Mouse (Mus musculus) adrenal gland, postnatal 10 days (tissue): ENCODE measurements around the gene Klhl41. TPM values are rescaled to one million over a fixed set of nuclear protein-coding genes. Genes with fewer than 3 reads are reported as not detected.
A peak's percentile ranks its signal among the peaks of the same experiment; 100 is the strongest.
"Not testable (repeated sequence)": the region's sequence is repeated elsewhere in the genome, so short reads cannot be mapped to it uniquely, and the experiment has no call there.

Source experiments
- DNase-seq: peaks from one replicate; pipeline ENCODE4 v3.0.0; 2021; ENCODE audit warnings: mixed read lengths
- long read RNA-seq, 2 experiments: library from polyadenylated mRNA; stranded (forward); transcript quantifications; one replicate each; pipeline ENCODE4 v2.0.0; 2021
- total RNA-seq, 2 experiments: library from RNA; stranded (reverse); gene quantifications; 2 replicates each; pipeline ENCODE4 v1.2.3; 2021

Gene Klhl41
- 10 to 100 TPM; 14.7 to 51.9 TPM for total RNA-seq
- long read RNA-seq, experiment 1, partial matches to known transcripts, result 0 of 1 reads
- long read RNA-seq, experiment 1, other reads (novel, unspliced or antisense), result 0 of 1 reads
- long read RNA-seq, experiment 2, partial matches to known transcripts, result 0 of 2 reads
- long read RNA-seq, experiment 2, other reads (novel, unspliced or antisense), result 0 of 2 reads

DNA sequence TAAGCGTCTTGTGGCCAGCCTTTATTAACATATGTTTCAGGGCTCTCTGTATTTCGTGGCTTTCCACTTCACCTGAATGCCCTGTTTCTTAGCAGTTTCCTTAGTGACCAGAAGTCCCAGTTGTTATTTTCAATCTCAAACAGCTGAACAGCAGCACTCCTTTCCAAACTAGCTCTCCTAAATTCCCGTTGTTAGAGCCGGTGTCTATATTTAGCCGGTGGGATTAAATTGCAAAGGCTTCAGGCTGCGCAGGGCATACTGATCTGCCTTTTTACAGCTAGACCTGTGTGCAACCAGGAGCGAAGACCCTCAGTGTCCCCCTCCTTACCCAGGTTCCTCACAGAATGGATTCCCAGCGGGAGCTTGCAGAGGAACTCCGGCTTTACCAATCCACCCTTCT, at the start of gene Klhl41:
TSS of gene Klhl41 (plus strand) at position 268 of the 400 bp plus-strand sequence.
- no peak for DNase-seq

DNA sequence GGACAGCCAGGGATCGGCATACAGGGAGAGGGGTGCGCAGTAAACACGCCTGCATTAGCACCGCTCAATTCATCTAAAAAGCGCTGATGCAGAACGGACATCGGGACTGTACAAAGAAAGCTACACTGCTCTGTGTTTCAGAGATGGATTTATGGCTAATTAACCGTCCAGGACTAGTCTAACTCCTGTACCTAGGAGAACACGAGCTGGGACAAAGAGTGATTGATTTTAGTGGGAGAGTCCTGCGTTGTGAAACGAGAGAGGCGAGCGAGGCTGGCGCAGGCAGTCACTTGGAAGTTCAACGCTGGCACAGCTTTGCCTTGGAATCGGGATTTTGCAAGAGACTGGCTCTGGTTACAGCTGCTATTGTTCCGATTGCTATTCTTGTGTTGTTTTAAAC, 40.7 kb upstream of the Klhl41 start:
- DNase-seq, result peak; percentile 54

DNA sequence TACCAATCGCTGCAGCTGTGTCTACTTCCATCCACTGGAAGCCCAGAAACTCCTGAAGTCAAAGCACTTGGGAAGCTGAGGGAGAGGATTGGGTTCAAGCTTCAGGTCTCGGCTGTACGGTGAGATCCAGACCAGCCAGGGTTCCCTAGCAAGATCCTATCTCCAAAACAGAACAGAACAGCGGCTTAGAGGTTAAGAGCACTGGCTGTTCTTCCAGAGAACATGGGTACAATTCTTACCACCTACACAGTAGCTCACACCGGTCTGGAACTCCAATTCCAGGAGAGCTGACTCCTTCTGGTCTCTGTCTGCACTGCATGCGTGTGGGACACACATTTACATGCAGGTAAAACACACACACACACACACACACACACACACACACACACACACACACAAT, 40.0 kb upstream of the Klhl41 start:
- DNase-seq, result no peak

DNA sequence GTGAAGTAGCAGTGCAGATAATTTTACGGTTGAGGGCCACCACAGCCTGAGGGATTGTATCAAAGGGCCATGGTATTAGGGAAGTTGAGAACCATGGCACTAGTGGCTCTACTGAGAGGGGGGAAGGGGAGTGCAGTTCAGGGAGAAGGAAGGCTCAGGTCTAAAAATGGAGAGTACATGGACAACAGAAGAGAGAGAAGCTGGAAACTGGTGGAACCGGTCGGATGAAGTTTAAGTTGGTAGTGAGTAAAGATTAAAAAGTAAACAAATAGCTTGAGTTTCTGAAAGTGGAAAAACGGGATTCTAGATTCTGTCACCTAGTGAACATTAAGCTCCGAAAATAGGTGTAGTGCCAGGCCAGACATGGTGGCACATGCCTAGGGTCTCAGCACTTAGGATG, 39.1 kb upstream of the Klhl41 start:
- no peak for DNase-seq

DNA sequence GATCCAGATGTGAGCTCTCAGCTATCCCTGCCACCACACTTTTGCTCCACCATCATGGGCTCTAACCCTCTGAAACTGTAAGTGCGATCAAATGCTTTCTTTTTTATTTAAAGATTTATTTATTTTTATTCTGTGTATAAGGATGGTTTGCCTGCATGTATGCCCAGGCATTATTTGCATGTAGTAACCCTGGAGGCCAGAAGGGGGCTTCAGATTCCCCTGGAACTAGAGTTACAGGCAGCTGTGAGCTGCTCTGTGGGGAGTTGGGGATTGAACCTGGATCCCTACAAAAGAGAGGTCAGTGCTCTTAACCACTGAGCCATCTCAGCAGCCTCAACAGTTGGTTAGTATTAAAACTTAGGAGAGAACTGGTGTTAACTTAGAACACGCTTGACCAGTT, 38.5 kb upstream of the Klhl41 start:
- peak; percentile 12 for DNase-seq

DNA sequence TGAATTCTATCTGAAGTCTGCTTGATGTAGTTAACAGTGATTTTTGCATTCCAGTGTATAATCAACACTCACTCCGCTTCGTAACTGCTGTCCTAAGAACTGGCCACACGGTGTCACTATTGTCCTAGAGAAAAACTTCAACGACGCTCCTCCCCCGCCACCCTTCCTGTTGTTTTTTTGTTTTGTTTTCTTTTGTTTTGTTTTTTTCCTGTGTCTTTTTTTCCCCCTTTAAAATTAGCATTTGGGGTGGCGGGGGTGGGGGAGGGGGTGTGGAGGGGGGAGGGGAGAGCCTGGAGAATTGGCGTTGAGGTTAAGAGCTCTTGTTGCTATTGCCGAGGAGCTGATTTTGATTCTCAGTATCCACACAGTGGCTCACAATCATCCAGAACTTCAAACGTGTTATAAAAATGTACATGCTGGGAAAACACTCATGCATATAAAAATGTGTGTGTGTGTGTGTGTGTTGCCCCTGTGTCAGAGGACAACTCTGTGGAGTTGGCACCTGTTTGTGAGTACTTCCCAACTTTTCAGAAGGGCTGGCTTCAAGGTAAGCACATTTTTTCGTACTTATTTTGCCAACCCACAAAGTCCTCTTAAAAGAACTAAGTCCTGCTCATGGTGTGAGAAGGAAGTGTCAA, 34.7 kb upstream of the Klhl41 start:
- DNase-seq, result peak; percentile 65

DNA sequence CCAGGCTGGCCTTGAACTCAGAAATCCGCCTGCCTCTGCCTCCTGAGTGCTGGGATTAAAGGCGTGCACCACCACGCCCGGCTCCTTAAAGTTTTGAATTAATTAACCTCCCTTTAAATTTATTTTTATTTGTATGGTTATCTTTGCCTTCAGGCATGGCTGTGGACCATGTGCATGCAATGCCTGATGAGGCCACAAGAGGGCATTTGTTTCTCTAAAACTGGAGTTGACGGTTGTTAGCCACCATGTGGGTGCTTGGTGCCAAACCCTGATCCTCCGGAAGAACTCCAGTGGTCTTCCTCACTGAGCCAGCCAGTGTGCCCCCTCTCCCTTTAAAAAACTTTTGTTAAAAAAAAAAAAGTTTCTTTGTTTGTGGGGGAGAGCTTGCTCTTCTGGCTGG, 34.1 kb upstream of the Klhl41 start:
- peak; percentile 54 for DNase-seq

DNA sequence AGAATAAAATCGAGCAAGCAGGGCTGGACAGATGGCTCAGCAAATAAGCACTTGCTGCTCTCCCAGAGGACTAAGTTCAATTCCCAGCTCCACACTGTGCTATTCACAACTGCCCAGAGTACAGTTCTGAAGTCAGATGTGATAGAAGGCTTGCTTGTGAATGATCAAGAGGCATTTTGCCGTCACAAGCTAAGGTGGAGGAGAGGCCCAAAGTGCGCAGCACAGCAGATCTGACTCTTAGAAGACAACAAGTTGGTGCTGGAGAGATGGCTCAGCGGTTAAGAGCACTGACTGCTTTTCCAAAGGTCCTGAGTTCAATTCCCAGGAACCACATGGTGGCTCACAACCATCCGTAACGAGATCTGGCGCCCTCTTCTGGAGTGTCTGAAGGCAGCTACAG, 31.9 kb upstream of the Klhl41 start:
- not testable (repeated sequence) for DNase-seq

DNA sequence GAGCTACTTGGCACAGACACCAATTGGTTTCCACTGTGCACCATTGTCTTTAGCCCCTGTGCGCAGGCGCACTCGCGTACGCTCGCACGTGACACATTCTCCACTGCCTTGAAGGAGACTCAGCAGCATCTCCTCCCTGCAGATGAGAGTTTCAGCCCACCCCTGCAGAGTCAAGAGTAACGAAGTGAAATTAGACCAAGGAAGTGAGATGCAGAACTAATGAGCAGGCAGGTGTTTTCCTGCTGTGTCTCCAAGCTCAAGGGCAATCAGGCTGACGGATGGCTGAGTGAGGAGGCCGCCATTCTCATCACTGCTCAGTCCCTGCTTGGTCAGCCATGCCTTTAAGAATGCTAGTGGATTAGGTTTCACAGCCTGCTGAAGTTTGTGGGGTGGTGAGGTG, 29.8 kb upstream of the Klhl41 start:
- DNase-seq, result no peak

DNA sequence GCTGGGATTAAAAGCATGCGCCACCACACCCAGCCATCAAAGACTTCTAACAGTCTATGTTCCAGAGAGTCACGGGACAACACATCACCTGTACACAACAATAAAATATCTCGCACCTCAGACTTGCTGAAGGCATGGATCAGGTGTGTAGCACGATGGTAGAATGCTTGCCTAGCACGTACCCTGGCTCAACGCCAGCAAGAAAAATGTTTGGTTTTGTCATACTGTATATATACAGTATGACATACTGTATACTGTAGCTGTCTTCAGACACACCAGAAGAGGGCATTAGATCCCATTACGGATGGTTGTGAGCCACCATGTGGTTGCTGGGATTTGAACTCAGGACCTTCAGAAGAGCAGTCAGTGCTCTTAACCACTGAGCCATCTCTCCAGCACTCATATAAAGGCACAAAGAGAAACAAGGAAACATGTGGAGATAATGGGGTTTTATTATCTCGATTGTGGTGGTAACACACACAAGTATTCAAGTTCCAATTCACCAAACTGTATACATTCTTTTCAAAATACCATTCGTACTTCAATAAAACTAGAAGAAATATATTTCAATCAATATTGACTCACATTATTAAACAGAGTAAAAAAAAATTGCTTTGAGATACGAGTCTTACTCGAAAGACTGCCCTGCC, 24.8 kb upstream of the Klhl41 start:
- DNase-seq, result no peak

DNA sequence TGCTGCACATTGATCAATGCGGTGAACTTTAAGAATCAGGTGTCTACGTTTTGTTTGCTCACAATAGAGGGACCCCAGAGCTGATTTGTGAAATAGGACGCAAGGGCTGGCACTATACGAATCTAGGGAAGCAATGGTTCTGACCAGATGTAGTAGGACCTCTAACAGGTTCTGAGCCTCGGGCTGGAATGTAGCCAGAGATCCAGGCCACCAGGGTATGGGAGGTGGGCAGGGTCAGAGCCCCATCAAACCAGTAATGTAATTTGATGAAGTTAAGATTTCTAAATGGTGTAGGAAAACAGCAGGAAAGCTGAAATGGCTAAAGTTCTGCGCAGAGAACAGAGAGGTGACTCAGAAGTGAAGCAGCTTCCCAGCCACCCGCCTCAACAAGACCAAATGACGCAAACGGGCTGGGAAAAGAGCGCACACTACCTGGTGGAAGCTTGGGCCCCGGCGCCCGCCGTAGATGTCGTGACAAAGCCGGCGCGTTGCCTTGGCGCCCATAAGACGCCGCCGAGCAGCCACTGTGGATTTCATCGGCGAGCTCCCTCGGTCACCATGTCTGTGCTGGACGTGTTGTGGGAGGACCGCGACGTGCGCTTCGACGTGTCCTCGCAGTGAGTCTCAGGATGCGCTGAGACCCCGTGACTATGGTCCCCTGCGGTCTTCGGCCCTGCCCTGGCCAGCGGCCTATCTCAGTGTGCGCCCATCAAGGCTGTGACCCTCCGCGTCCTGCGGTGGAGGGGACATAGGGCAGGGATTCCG, 23.0 kb upstream of the Klhl41 start, which contains the start of gene Bbs5:
TSS of gene Bbs5 (plus strand) at position 446 of the 765 bp plus-strand sequence.
- DNase-seq, result peak; percentile 95

DNA sequence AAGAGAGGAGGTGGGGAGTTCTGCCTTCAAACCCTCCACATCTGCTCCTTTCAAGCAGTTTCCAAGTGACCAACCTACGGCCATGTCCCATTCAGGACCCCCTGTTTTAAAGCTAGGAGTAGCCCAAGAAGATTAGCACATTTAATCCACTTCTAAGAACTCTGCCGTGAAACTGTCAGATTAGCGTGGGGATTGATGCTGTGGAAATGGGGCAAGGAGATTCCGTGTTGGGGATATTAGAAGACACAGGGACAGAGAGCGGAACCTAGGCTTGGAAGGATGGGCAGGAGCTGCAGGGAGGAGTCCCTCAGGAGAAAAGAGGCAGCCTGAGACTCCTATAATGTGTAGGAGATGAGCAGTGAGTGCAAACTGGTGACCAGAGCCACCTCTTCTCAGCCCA, 20.2 kb upstream of the Klhl41 start:
- DNase-seq, result no peak

DNA sequence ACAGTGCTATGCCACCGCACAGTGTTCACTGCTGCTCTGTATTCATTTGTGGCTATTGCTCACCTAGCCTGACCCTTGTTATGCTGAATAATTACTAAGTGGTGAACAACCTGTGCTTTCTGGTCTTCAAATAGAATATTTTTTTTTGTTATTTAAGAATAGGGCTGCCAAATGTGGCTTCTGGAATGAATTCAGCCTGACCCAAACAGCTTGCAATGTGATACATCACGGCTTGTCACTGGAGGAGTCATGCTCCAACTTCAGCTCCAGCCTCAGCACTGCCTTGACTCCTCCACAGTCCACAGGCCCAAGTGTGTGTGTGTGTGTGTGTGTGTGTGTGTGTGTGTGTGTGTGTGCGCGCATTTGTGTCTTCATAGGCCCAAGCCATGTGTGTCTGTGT, 10.6 kb upstream of the Klhl41 start:
- DNase-seq, result no peak

DNA sequence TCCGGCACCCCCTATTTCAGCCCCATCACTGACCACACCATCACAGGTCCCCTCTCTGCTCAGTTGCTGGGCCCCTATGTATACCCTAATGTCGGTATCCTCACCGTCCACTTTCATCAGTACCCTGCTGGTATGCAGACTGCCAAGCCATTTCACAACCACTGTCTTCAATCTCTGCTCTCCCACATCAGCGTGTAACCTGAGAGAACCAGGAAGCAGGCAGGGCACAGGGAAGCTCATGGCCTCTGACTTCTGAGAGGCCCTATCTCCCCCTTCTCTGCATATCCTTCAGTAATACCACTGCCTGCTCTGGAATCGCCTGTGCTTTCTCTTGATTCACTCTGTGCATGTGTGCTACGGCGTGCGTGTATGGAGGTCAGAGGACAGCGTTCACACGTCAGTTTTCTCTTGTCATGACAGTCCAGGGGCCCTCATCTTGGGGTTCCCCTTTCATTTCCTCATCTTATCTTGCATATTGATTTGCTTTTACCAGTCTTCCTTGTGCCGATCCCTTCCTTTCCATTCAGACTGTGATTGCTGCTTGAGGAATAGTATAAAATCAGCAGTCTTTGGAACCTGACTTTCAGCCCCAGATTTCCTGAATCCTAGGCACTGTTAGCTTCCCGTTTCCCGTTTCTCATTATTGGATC, 6.0 kb upstream of the Klhl41 start:
- no peak for DNase-seq

DNA sequence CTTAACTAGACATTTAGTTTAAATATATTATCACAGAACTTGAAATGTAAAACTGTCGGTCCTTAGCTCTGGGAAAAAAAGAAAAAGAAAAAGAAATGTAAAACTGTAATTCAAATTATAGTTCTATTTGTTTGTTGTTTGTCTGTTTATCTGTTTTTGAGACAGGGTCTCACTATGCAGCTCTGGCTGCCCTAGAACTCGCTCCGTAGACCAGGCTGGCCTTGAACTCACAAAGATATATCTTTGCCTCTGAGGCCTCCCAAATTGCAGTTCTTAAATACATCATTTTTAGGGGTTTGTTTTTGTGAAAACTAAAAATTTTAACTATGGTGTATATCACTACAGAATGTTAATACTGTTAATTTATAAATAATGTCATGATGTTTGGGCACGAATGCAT, 2.3 kb upstream of the Klhl41 start:
- no peak for DNase-seq

DNA sequence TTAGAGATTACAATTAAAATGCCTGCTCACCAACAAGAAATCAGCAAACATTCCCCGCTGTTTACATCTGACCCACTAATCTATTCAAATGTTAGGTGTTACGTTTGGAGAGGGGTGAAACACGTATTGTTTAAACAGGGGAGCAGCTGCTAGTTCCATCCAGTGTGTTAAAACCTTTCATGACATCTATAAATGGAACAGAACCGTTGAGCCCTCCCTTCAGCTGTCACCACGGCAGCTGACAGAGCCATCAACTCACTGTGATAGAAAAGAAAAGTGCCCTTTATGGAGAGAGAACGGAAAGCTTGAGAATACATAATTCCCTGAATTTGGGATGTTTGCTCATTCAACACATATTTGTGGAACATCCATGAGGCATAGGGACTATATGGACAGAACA, 1.5 kb upstream of the Klhl41 start:
- DNase-seq, result no peak

DNA sequence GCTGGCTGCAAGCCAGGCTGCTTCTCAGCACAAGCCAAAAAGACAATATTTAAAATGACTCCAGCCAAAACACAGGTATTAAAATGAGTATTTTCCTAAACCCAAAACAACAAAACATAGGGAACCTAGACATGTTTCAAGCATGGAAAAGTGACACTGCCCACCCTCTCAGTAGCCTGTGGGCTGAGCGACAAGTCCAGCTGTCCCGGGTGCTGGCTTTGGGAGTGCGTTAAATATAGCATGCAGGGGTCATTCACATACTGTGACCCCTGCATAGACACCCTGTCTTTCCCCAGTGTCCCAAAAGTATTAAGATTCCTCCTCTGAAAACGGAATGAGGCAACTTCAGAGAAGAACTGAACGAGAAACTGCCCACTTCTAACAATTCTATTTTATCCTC, 3.8 kb downstream of the Klhl41 start:
- DNase-seq, result no peak

DNA sequence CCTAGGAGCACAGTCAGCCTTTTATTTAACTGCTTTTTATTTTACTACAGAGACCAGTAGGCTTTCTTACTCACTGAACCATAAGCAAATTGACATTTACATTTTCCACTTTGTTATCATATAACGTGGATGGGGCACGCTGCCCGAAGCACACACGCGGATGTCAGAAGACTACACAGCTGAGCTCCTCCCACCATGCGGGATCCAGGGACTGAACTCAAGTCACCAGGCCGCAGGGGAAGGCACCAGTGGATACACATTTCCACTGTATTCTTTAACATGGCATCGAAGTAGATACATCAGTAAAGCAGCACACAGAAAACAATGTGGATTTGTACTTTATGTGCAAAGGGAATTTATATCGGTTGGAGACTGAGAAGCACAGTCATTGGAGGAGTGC, 5.3 kb downstream of the Klhl41 start:
- DNase-seq, result no peak

DNA sequence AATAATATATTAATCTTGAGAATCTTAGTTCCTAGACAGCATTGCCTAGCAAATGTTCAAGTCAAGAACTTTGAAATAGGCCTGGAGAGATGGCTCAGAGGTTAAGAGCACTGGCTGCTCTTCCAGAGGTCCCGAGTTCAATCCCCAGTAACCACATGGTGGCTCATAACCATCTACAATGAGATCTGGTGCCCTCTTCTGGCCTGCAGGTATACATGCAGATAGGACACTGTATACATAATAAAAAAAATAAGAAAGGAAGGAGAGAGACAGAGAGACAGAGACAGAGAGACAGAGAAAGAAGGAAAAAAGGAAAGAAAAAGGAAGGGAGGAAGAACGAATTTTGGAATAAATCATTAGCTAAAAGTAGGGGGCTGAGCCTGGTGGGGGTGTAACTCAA, 6.8 kb downstream of the Klhl41 start:
- DNase-seq, result no peak

DNA sequence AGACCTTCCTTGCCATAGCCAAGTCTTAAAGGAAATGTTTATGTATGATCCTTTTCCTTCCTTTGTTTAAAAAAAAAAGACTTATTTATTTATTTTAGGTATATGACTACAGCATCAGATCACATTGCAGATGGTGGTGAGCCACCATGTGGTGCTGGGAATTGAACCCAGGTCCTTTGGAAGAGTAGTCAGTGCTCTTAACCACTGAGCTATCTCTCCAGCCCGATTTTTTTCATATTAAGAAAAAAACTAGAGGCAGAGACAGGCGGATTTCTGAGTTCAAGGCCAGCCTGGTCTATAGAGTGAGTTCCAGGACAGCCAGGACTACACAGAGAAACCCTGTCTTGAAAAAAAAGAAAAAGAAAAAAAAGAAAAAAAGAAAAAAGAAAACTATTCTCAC, 7.3 kb downstream of the Klhl41 start:
- DNase-seq, result not testable (repeated sequence)

DNA sequence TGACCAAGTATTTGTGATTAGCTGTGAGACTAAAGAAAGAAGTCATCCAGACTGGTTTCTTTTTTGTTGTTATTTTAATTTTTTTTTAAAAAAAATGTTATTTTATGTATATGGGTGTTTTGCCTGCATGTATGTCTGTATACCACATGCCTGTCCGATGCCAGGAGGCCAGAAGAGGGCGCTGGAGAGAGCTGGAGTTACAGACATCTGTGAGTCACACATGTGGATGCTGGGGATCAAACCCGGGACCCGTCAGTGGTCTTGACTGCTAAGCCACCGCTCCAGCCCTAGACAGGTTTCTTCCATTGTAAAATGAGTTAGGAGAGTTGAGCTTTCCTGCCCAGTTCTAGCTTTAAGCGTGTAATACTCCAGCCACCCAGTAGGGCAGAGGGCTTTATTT, 10.1 kb downstream of the Klhl41 start:
- no peak for DNase-seq

DNA sequence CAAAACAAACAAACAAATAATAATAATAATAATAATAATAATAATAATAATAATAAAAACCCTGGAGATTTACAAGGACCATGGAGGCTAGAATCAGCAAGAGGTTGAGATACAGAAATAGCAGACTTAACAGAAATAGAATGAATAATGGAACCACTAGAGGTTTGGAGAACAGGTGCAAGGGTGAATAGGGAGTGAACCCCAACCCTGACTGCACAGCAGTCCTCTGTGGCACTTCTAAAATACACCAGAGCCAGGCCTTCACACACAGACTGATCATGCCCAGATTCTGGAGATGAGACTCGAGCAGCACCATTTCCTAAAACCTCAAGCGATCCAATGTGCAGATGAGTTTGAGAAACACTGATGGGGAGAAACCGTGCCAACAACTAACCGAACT, 12.0 kb downstream of the Klhl41 start:
- DNase-seq, result no peak
